Mouse (Mus musculus) mouse embryonic stem cell (cell line): ENCODE data around the gene Klrb1f.
"Not testable (repeated sequence)": the region's sequence is repeated elsewhere in the genome, so short reads cannot be mapped to it uniquely, and the experiment has no call there.

Experiments used
- in situ Hi-C, 2 experiments: fragments of 300-500 bp; cut with MboI; formaldehyde crosslinking; loops; 1 replicate in 1 of 2; 3 replicates in 1 of 2; pipeline ENCODE4 v1.14.3; 2019 to 2020; ENCODE audit warnings: low sequenced_read_pairs in 2 of 2, low pct_unique_long_range_greater_than_20kb in 1 of 2, mixed read lengths in 1 of 2; ENCODE audit not compliant: unreplicated experiment in 1 of 2

Gene Klrb1f

DNA sequence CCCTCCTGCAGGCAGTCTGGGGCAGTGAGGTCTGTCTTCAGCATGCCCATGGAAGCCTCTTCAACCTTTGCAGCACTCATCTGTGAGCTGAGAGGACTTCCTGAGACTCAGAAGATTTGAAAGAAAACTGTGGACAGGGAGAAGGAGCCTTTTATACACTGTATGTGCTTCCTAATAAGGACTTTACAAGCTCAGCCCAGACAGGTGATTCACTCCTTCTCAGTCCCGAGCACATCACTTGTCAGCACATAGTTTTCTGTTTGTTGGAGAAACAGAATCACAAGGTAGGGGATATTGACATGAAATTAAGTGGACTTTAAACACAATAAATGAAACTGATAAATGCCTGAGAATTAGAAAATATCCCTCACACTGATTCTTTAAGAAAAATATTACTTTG lies 55.1 kb downstream of the Klrb1f start, which contains the start of gene Clec2e:
Clec2e (minus strand) TSS at position 120 of the 400 bp plus-strand sequence.
- in situ Hi-C loops, result not testable (repeated sequence)

DNA sequence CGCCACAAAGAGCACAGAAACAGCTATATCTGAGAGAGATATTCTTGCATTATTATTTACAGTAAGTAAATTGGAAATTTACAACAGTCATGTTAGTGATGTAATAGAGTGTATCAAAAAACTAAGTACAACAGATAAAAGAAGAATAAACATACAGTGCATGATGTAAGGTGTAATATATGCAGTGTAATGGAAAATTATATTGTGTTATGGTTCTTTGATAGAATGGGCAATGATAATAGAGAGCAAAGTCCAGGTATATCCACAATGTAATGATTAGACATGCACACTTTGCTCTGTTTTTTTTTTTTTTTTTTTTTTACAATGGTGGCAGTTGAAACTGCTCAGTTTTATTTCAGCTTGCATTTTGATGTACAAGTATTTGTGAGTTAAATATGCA lies 55.9 kb downstream of the Klrb1f start:
- in situ Hi-C loops, result no loop called here

DNA sequence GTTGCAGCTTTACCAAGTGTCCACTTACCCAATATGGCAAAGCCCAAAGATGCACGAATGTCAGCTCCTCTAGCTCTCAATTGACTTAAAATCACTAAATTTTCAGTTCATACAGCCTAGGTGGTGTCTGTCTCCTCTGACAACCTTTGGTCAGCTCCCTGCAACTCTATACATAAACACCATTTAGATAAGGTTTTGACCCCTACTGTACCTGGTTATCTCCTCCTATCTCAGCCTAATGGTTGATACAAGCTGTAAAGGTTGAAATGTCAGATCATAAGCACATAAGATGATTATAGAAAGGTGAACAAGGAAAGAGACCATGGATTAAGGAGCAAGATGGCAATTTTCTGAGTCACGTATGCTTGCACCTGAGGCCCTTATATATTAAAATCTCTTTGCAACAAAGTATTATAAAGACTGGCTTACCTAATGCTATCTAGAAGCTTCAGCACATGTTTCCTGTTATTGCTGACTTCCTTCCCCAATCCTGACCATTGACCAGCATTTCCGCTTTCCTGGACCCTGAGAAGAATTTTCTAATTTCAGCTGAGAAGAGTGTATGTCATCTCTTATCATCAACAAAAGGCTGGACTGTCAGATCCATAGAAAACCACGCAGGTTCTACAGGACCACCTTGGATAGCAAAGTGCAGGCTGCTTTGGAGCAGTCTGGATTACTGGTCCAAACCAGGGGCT lies 57.3 kb downstream of the Klrb1f start:
- in situ Hi-C loops, result no loop called here
